Mouse (Mus musculus): ENCODE measurements at regions not wholly inside any gene's neighbourhood (a gene's known extent, or its start where the extent isn't known, plus 50 kb on each side); places are given as distances from the start of the nearest gene placed in this dataset.

DNA sequence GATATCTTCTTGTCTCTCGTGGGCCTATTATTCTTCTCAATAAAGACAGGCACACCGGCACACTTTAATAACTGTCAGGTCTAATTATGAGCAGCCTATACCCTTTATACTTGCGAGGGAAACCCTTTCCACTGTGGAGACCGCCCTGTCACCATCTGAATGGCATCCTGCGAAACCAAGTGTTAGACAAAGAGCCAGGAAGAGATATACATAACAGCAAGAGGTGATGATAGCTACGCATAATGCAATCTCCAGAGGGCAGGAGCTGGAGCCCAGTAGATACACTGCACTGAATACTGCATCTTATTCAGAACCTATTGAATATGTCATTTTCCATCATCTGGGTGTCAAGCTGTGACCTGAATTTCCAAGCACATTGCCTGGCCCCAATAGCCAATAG, 187.7 kb downstream of the Kit start:
- Histone ChIP-seq H3K4me3 (ENCODE audit: low read depth, low read length) (no peak overlapping the region), H3K36me3 (ENCODE audit: control insufficient read depth, insufficient read depth, low read length) (no peaks in the 10 kb centered on the region), H3K9ac (ENCODE audit: low read depth, low read length) (no peak overlapping the region), H3K27me3 (ENCODE audit: control insufficient read depth, insufficient read depth, low read length) (no peaks in the 10 kb centered on the region), H3K4me2 (replicated peaks; ENCODE audit: low read depth, low read length) (no peak overlapping the region), H3K4me1 (replicated peaks; ENCODE audit: control insufficient read depth, insufficient read depth, low read length) (no peaks in the 10 kb centered on the region), H3K9me3 (ENCODE audit: control insufficient read depth, low read length) (no peaks in the 10 kb centered on the region), H3K27ac (ENCODE audit: low read depth, low read length) (no peak overlapping the region)
- no peak for ATAC-seq (ENCODE audit: low FRiP score)
- WGBS = 79% methylated on average over 6 of the region's 6 CpGs
- DNase-seq (ENCODE audit: low spot score) = no peak

DNA sequence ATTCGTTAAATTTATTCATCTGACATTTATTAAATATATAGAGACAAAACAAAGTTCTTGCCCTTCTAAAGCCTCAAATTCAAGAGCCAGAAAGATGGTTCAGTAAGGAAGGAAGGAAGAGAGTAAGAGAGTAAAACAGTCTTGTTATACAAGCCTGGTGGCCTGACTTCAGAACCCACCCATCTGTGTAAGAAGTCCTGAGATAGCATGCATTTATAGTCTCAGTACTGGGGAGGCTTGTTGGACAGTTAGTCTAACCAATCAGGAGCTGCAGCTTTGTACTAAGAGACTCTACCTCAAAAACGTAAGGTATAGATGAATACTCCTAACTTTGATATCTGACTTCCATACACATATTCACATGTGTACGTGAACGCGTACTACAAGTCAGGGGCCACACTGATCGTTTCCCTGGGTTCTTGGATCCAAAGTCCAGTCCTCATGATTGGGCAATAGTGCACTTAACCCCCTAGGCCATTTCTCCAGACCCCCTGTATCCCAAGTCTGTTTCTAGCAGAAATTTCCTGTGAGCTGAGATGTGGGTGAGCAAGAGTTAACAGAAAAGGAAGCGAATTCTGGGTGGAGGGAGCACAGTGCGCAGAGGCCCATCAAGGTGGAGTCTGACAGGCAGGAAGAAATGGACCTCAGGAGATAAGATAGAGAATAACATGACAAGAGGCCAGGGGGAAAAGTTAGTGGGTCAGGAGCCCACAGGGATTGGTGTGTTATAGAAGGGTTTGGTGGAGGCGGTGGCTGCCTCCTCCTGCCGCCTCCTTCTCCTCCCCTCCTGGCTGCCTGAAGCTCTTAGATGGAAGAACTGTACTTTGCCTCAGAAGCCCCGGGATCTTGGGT, 187.0 kb downstream of the Kit start:
- H3K27ac ChIP-seq (ENCODE audit: low read depth, low read length) = no peak overlapping the region
- H3K36me3 ChIP-seq (ENCODE audit: control insufficient read depth, insufficient read depth, low read length) = no peaks in the 10 kb centered on the region
- no peaks in the 10 kb centered on the region for H3K4me1 ChIP-seq (replicated peaks; ENCODE audit: control insufficient read depth, insufficient read depth, low read length)
- ATAC-seq (ENCODE audit: low FRiP score) = no peak
- H3K4me2 ChIP-seq (replicated peaks; ENCODE audit: low read depth, low read length) = no peak overlapping the region
- H3K4me3 ChIP-seq (ENCODE audit: low read depth, low read length) = no peak overlapping the region
- no peaks in the 10 kb centered on the region for H3K9me3 ChIP-seq (ENCODE audit: control insufficient read depth, low read length)
- DNase-seq (ENCODE audit: low spot score) = no peak
- H3K27me3 ChIP-seq (ENCODE audit: control insufficient read depth, insufficient read depth, low read length) = no peaks in the 10 kb centered on the region
- 89% methylated on average over 11 of the region's 11 CpGs for WGBS
- no peak overlapping the region for H3K9ac ChIP-seq (ENCODE audit: low read depth, low read length)

DNA sequence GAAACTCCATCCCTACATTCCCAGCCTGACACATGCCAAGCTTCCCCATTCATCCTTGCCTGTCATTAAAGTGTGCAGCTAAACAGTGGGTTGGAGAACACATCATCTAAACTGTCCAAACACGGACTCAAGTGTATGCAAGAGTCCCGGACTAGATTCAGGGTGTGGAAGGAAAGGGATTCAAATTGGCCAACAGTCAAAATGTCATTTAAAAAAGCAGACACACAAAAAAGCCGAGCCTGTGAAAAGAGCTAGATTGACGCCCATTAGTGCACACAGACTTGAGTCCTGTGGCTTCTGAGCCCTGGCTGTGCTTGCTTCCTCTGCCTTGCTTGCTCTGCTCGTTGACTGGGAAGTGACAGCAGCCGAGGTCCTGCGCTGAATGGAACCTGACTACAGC, 181.5 kb downstream of the Kit start:
- Histone ChIP-seq H3K27me3 (ENCODE audit: control insufficient read depth, insufficient read depth, low read length) (no peaks in the 10 kb centered on the region), H3K9me3 (ENCODE audit: control insufficient read depth, low read length) (no peaks in the 10 kb centered on the region), H3K9ac (ENCODE audit: low read depth, low read length) (no peak overlapping the region), H3K4me3 (ENCODE audit: low read depth, low read length) (no peak overlapping the region), H3K4me1 (replicated peaks; ENCODE audit: control insufficient read depth, insufficient read depth, low read length) (no peaks in the 10 kb centered on the region), H3K27ac (ENCODE audit: low read depth, low read length) (no peak overlapping the region), H3K36me3 (ENCODE audit: control insufficient read depth, insufficient read depth, low read length) (no peaks in the 10 kb centered on the region), H3K4me2 (replicated peaks; ENCODE audit: low read depth, low read length) (no peak overlapping the region)
- DNase-seq (ENCODE audit: low spot score) = no peak
- 71% methylated on average over 7 of the region's 7 CpGs for WGBS
- ATAC-seq (ENCODE audit: low FRiP score) = no peak

DNA sequence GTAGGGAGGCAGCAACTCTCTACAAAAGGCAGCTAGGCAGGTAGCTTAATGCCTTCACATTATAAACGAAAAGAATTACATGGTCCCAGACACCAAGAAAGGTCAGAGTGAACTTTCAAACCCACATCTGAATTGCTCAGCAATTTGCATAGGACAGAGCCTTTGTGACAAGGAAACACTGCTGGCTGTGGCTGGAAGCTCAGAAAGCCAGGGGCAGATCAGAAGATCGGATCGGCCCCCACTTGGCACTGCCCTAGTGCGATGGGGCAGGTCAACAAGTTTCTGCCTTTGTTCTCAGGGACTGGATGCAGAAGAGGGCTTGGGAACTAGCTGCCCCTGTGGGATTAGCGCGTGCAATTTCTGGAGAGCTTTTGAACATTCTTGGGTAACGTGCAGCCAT, 179.6 kb downstream of the Kit start:
- H3K9me3 ChIP-seq (ENCODE audit: control insufficient read depth, low read length) = no peaks in the 10 kb centered on the region
- H3K36me3 ChIP-seq (ENCODE audit: control insufficient read depth, insufficient read depth, low read length) = no peaks in the 10 kb centered on the region
- ATAC-seq (ENCODE audit: low FRiP score) (0 out of 2 replicates have a peak, but pooled peaks have one; percentile 10), DNase-seq (ENCODE audit: low spot score) (no peak)
- H3K4me2 ChIP-seq (replicated peaks; ENCODE audit: low read depth, low read length) = no peak overlapping the region
- no peak overlapping the region for H3K4me3 ChIP-seq (ENCODE audit: low read depth, low read length)
- WGBS = 44% methylated on average over 7 of the region's 7 CpGs
- H3K9ac ChIP-seq (ENCODE audit: low read depth, low read length) = no peak overlapping the region
- H3K4me1 ChIP-seq (replicated peaks; ENCODE audit: control insufficient read depth, insufficient read depth, low read length) = no peaks in the 10 kb centered on the region
- no peak overlapping the region for H3K27ac ChIP-seq (ENCODE audit: low read depth, low read length)
- no peaks in the 10 kb centered on the region for H3K27me3 ChIP-seq (ENCODE audit: control insufficient read depth, insufficient read depth, low read length)

DNA sequence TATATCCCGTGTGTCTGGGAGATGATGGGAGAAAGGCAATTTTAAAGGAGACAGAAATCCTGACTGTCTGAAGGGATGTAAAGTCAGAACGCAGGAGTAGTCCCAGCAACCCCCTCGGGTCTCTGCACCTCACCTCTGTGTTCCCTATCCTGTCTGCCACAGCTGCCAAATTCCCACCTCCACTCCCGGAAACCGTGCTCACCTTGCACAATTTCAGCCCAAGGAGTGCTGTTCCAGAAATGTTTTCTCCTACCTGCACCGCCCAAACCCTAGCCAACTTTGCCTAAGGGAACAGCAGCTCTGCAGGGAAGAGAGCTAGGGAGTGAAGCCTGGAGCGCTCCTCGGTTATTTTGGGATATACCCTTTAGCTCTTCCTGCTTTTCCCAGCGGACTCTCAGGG, 170.6 kb downstream of the Kit start:
- Histone ChIP-seq H3K9me3 (ENCODE audit: control insufficient read depth, low read length) (no peaks in the 10 kb centered on the region), H3K36me3 (ENCODE audit: control insufficient read depth, insufficient read depth, low read length) (no peaks in the 10 kb centered on the region), H3K27me3 (ENCODE audit: control insufficient read depth, insufficient read depth, low read length) (no peaks in the 10 kb centered on the region), H3K4me3 (ENCODE audit: low read depth, low read length) (no peak overlapping the region), H3K4me2 (replicated peaks; ENCODE audit: low read depth, low read length) (no peak overlapping the region), H3K4me1 (replicated peaks; ENCODE audit: control insufficient read depth, insufficient read depth, low read length) (no peaks in the 10 kb centered on the region), H3K27ac (ENCODE audit: low read depth, low read length) (no peak overlapping the region), H3K9ac (ENCODE audit: low read depth, low read length) (no peak overlapping the region)
- 84% methylated on average over 9 of the region's 9 CpGs for WGBS
- DNase-seq (ENCODE audit: low spot score) (no peak), ATAC-seq (ENCODE audit: low FRiP score) (no peak)

DNA sequence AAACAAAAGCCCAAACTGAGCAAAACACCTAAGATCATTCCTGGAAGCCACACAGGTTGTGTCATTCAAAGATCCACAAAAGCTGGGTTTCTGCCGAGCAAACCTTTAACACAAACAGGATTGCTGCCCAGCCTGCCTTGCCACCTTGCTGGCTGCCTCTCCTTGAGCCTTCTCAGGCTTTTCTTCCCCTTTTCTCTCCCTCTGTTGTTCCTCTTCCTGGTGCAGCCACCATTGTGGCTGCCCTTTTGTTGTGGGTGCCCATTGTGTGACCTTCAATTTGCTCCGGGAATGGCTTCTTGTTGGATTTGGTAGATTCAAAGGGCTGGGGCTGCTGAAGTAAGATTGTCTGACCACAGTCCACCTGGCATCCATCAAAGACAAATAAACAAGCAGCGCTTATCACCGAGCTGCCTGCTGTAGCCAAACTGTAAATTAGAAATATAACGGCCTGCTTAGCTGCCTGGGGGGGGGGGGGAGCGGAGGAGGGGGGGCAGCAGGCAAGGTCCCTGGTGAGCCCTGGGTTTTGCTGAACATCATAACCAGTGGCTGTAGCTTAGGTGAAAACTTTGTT, 169.8 kb downstream of the Kit start:
- Histone ChIP-seq H3K27me3 (ENCODE audit: control insufficient read depth, insufficient read depth, low read length) (no peaks in the 10 kb centered on the region), H3K4me2 (replicated peaks; ENCODE audit: low read depth, low read length) (no peak overlapping the region), H3K36me3 (ENCODE audit: control insufficient read depth, insufficient read depth, low read length) (no peaks in the 10 kb centered on the region), H3K9ac (ENCODE audit: low read depth, low read length) (no peak overlapping the region), H3K4me3 (ENCODE audit: low read depth, low read length) (no peak overlapping the region), H3K27ac (ENCODE audit: low read depth, low read length) (no peak overlapping the region), H3K9me3 (ENCODE audit: control insufficient read depth, low read length) (no peaks in the 10 kb centered on the region), H3K4me1 (replicated peaks; ENCODE audit: control insufficient read depth, insufficient read depth, low read length) (no peaks in the 10 kb centered on the region)
- DNase-seq (ENCODE audit: low spot score) = no peak
- ATAC-seq (ENCODE audit: low FRiP score) = no peak
- 25% methylated on average over 5 of the region's 6 CpGs for WGBS

DNA sequence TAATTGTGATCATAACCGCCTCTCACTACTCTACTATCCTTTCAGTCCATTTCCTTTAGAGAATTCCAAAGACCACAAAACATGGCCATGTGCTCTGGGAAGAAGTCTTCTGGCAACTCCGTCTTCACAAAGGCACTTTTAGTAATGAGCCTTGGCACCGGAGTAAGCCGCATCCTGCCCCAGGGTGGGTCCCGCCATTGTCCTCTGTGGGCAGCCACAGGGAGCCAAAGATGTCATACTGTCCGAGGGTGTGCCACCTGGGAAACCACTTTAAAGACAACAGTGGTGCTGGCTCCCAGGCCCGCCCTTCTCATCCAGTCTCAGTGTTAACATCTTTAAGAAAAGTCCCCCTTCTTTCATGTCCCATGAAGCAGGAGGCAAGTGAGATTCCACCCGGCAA, 164.6 kb downstream of the Kit start:
- H3K36me3 ChIP-seq (ENCODE audit: control insufficient read depth, insufficient read depth, low read length) = no peaks in the 10 kb centered on the region
- no peak overlapping the region for H3K27ac ChIP-seq (ENCODE audit: low read depth, low read length)
- no peak for DNase-seq (ENCODE audit: low spot score)

DNA sequence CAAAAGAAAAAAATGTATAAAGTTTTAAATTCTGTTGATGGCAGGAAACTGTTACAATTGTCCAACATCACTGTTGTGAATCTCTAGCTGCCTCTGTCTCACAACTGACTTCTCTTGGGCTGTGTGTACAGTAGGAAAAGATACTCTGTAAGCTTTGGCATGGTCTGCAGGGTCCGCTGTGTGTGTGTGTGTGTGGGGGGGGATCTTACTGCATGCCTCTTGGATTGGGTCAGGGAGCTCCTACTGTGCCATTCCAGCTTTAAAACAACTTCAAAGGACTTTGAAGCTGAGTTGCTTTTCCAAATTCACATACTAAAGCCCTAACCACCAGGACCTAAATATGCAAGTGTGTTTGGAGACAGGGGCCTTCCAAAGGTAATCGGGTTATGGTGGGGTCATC, 163.7 kb downstream of the Kit start:
- no peaks in the 10 kb centered on the region for H3K27me3 ChIP-seq (ENCODE audit: control insufficient read depth, insufficient read depth, low read length)
- DNase-seq (ENCODE audit: low spot score) (no peak), ATAC-seq (ENCODE audit: low FRiP score) (no peak)
- no peak overlapping the region for H3K4me2 ChIP-seq (replicated peaks; ENCODE audit: low read depth, low read length)
- H3K9me3 ChIP-seq (ENCODE audit: control insufficient read depth, low read length) = no peaks in the 10 kb centered on the region
- no peaks in the 10 kb centered on the region for H3K4me1 ChIP-seq (replicated peaks; ENCODE audit: control insufficient read depth, insufficient read depth, low read length)
- no peaks in the 10 kb centered on the region for H3K36me3 ChIP-seq (ENCODE audit: control insufficient read depth, insufficient read depth, low read length)
- WGBS = 58% methylated on average over 2 of the region's 2 CpGs
- no peak overlapping the region for H3K27ac ChIP-seq (ENCODE audit: low read depth, low read length)
- no peak overlapping the region for H3K4me3 ChIP-seq (ENCODE audit: low read depth, low read length)
- H3K9ac ChIP-seq (ENCODE audit: low read depth, low read length) = no peak overlapping the region

More for the DNA sequence above, 164.6 kb downstream of the Kit start:
- ATAC-seq (ENCODE audit: low FRiP score) = no peak
- H3K27me3 ChIP-seq (ENCODE audit: control insufficient read depth, insufficient read depth, low read length) = no peaks in the 10 kb centered on the region
- WGBS = 59% methylated on average over 8 of the region's 8 CpGs
- no peak overlapping the region for H3K4me2 ChIP-seq (replicated peaks; ENCODE audit: low read depth, low read length)
- no peaks in the 10 kb centered on the region for H3K4me1 ChIP-seq (replicated peaks; ENCODE audit: control insufficient read depth, insufficient read depth, low read length)
- no peaks in the 10 kb centered on the region for H3K9me3 ChIP-seq (ENCODE audit: control insufficient read depth, low read length)
- no peak overlapping the region for H3K9ac ChIP-seq (ENCODE audit: low read depth, low read length)
- no peak overlapping the region for H3K4me3 ChIP-seq (ENCODE audit: low read depth, low read length)

DNA sequence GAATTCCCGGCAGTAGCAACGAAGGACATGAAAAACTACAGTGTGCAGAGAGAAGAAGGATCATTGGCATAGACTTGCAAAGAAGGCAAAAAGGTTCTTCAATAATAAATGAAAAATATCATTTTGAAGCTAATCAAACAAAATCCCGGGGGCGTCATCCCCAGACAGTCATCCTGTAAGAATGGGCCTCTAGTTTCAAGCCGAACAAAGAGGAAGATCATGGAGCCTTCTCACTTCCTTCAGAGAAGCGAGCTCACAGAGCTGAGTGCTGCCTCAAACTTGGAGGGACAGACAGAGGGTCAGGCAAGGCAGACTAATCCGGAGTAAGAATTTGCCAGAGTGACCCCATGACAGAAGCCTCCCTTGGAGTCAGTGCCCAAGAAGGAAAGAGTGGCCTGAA, 163.0 kb downstream of the Kit start:
- Histone ChIP-seq H3K9me3 (ENCODE audit: control insufficient read depth, low read length) (no peaks in the 10 kb centered on the region), H3K4me2 (replicated peaks; ENCODE audit: low read depth, low read length) (no peak overlapping the region), H3K4me3 (ENCODE audit: low read depth, low read length) (no peak overlapping the region), H3K4me1 (replicated peaks; ENCODE audit: control insufficient read depth, insufficient read depth, low read length) (no peaks in the 10 kb centered on the region), H3K27ac (ENCODE audit: low read depth, low read length) (no peak overlapping the region), H3K27me3 (ENCODE audit: control insufficient read depth, insufficient read depth, low read length) (no peaks in the 10 kb centered on the region), H3K36me3 (ENCODE audit: control insufficient read depth, insufficient read depth, low read length) (no peaks in the 10 kb centered on the region), H3K9ac (ENCODE audit: low read depth, low read length) (no peak overlapping the region)
- 88% methylated on average over 7 of the region's 7 CpGs for WGBS
- no peak for ATAC-seq (ENCODE audit: low FRiP score)
- DNase-seq (ENCODE audit: low spot score) = no peak

Measured in hindbrain, embryonic 11.5 days (tissue).